ENCODE assay signal across 19 mouse cellular contexts in genomic region chr12:27984261-27984841, GRCm38 (mm10).
"Had no signal": no experiment of that assay in that cellular context is flagged by ENCODE, and none has a peak within 500 bp of the region (broad histone marks: within the 10 kb centered on the region; RNA-seq: fewer than 3 reads in every experiment).

No protein-coding gene starts in this region.

- H3K36me3 ChIP-seq: kidney, embryonic 15.5 days; limb, embryonic 12.5 days; liver, embryonic 13.5 days; lung, embryonic 15.5 days; midbrain, embryonic 12.5 days; neural tube, embryonic 13.5 days had no signal

- H3K4me1 ChIP-seq: kidney, embryonic 15.5 days; limb, embryonic 12.5 days; liver, embryonic 13.5 days; lung, embryonic 15.5 days; megakaryocyte, embryonic 14.5 days; midbrain, embryonic 12.5 days; neural tube, embryonic 13.5 days had no signal

- H3K9me3 ChIP-seq: kidney, embryonic 15.5 days; limb, embryonic 12.5 days; liver, embryonic 13.5 days; lung, embryonic 15.5 days; megakaryocyte, embryonic 14.5 days; midbrain, embryonic 12.5 days; neural tube, embryonic 13.5 days had no signal

- H3K9ac ChIP-seq: kidney, embryonic 15.5 days; limb, embryonic 12.5 days; liver, embryonic 13.5 days; liver, postnatal 0 days; lung, embryonic 15.5 days; midbrain, embryonic 12.5 days; neural tube, embryonic 13.5 days had no signal

- DNase-seq: kidney, adult 2 months; kidney, postnatal 14 days; liver; liver, embryonic 13.5 days; liver, postnatal 0 days; lung, postnatal 14 days; retina, postnatal 1 day; right cerebral cortex, postnatal 4 days; spleen, adult 18-20 months; thymus, adult 18-20 months; thymus, postnatal 25 days had no signal

- H3K4me2 ChIP-seq: kidney, embryonic 15.5 days; limb, embryonic 12.5 days; liver, embryonic 13.5 days; lung, embryonic 15.5 days; midbrain, embryonic 12.5 days; neural tube, embryonic 13.5 days had no signal

- H3K27ac ChIP-seq: kidney, embryonic 15.5 days; limb, embryonic 12.5 days; liver, embryonic 13.5 days; lung, embryonic 15.5 days; macrophage; midbrain, embryonic 12.5 days; neural tube, embryonic 13.5 days had no signal

- H3K27me3 ChIP-seq: kidney, embryonic 15.5 days; limb, embryonic 12.5 days; liver, embryonic 13.5 days; lung, embryonic 15.5 days; megakaryocyte, embryonic 14.5 days; midbrain, embryonic 12.5 days; neural tube, embryonic 13.5 days had no signal

- ATAC-seq: liver, postnatal 0 days; midbrain, embryonic 16.5 days had no signal

- H3K4me3 ChIP-seq: kidney, embryonic 15.5 days; limb, embryonic 12.5 days; liver, embryonic 13.5 days; lung, embryonic 15.5 days; megakaryocyte, embryonic 14.5 days; midbrain, embryonic 12.5 days; neural tube, embryonic 13.5 days had no signal
